Mouse (Mus musculus) small intestine, adult 2 months (tissue): ENCODE measurements around the gene Pik3r5. TPM values are rescaled to one million over a fixed set of nuclear protein-coding genes. Genes with fewer than 3 reads are reported as not detected.

Experiments
- H3K27ac ChIP-seq: fragments of 200-500 bp; 2 replicates; pipeline ENCODE4 v1.5.1; 2012; ENCODE audit warnings: low read depth, low read length, control low read depth, inconsistent platforms; ENCODE audit not compliant: insufficient read depth
- H3K27me3 ChIP-seq: fragments of 200-500 bp; 2 replicates; pipeline ENCODE4 v1.6.1; 2012; ENCODE audit warnings: mild to moderate bottlenecking, moderate library complexity, low read length, inconsistent platforms; ENCODE audit not compliant: control insufficient read depth, insufficient read depth
- H3K36me3 ChIP-seq: fragments of 200-500 bp; 2 replicates; pipeline ENCODE4 v1.6.1; 2012; ENCODE audit warnings: mild to moderate bottlenecking, low read length, control low read depth, inconsistent platforms; ENCODE audit not compliant: control insufficient read depth, insufficient read depth
- H3K4me1 ChIP-seq: fragments of 200-500 bp; 2 replicates; pipeline ENCODE4 v1.6.1; 2012; ENCODE audit warnings: low read length, inconsistent platforms, mixed read lengths; ENCODE audit not compliant: control insufficient read depth, insufficient read depth, insufficient read length
- H3K4me3 ChIP-seq: fragments of 200-500 bp; 2 replicates; pipeline ENCODE4 v1.5.1; 2012; ENCODE audit warnings: low read depth, mild to moderate bottlenecking, control low read depth, inconsistent platforms, low read length, moderate library complexity
- CTCF ChIP-seq: fragments of 200-500 bp; IDR thresholded peaks from 2 replicates; pipeline ENCODE4 v1.5.1; 2012; ENCODE audit warnings: low read depth, mild to moderate bottlenecking, control low read depth, inconsistent platforms, low read length, moderate library complexity, mixed read lengths; ENCODE audit not compliant: insufficient replicate concordance, insufficient read length; ENCODE audit errors: extremely low read depth
- POLR2A ChIP-seq: fragments of 200-500 bp; IDR thresholded peaks from 2 replicates; pipeline ENCODE4 v1.6.1; 2012; ENCODE audit warnings: low read depth, mild to moderate bottlenecking, control low read depth, inconsistent platforms, low read length, moderate library complexity
- WGBS: fragments of 180-500 bp; shearing (Covaris S2); methylation state at CpG from one replicate; pipeline ENCODE4 v1.1.7; 2018; 5-methylcytosine and 5-hydroxymethylcytosine counted together
- polyA plus RNA-seq: library from polyadenylated mRNA; depleted of rRNA; stranded (reverse); fragments of >200 nt; gene quantifications from 2 replicates; pipeline ENCODE4 v1.2.3, GENCODE M21; 2012

The Pik3r5 gene
- polyA plus RNA-seq, 1 experiment: 8.9 TPM

DNA sequence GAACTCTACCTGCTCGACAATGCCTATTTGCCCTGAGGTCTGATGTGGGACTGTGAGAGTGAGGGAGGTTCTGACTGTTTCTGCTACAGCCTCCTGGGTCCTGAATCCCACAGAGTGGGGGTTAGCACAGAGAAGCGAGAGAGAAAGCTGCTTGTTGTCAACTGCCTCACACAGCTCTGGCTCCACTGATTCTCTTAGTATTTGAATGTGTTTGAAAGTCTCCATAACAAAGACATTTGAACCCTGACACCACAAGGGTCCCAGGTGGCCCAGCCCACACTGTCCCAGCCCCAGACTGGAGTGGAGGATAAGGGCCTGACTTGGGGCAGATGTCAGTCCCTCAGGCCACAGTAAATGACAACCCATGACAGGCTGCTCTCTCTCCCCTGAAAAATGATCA lies 57.3 kb downstream of the Pik3r5 start:
- Histone ChIP-seq H3K36me3 (no peaks in the 10 kb centered on the region), H3K4me1 (peaks cover 2% of the 10 kb centered on the region), H3K27me3 (no peaks in the 10 kb centered on the region), H3K27ac (no peak overlapping the region), H3K4me3 (no peak overlapping the region)
- TF ChIP-seq POLR2A (no peak), CTCF (no peak)
- 71% methylated on average over 2 of the region's 2 CpGs for WGBS

DNA sequence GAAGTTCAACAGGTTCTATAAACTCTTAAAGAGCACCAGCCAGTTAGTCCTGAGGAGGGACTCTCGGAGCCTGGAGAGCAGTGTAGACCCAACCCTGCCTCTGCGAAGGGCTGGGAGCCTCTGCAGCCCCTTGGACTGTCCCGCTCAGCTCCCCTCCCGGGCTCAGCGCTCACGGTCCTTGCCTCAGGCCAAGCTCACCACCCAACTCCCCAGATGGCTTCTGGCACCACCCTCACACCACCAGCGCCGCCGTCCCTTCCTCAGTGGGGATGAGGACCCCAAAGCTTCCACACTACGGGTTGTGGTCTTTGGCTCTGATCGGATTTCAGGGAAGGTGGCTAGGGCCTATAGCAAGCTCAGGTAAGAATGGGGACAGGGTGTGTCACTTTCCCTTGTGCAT lies 60.7 kb downstream of the Pik3r5 start:
- H3K27ac ChIP-seq: no peak overlapping the region
- no peaks in the 10 kb centered on the region for H3K36me3 ChIP-seq
- peaks cover 10% of the 10 kb centered on the region for H3K4me1 ChIP-seq
- H3K4me3 ChIP-seq: no peak overlapping the region
- no peak for TF ChIP-seq POLR2A
- no peak for TF ChIP-seq CTCF
- H3K27me3 ChIP-seq: no peaks in the 10 kb centered on the region
- WGBS: 95% methylated on average over 11 of the region's 11 CpGs

DNA sequence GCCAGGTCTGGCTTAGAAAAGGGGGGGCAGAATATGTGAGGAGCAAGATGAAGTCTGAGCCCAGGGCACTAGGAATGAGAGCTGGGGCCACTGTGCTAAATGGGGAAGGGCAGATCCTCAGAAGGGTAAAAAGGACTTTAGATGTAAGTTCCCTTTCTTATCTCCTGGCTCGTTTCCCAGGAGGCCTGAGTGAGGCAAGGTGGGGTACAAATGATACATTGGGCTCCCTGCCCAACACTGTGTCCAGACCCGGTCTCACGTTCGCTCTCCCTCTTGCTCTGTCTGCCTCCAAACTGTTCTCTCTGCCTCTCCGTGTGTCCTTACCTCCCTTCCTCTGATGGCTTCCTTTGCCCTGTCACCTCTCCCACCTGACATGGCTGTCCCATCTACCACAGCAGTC lies 61.8 kb downstream of the Pik3r5 start:
- peaks cover 10% of the 10 kb centered on the region for H3K4me1 ChIP-seq
- H3K27ac ChIP-seq: no peak overlapping the region
- WGBS: 22% methylated on average over 5 of the region's 5 CpGs
- no peak overlapping the region for H3K4me3 ChIP-seq
- H3K36me3 ChIP-seq: no peaks in the 10 kb centered on the region
- H3K27me3 ChIP-seq: no peaks in the 10 kb centered on the region
- no peak for TF ChIP-seq CTCF
- TF ChIP-seq POLR2A: no peak

DNA sequence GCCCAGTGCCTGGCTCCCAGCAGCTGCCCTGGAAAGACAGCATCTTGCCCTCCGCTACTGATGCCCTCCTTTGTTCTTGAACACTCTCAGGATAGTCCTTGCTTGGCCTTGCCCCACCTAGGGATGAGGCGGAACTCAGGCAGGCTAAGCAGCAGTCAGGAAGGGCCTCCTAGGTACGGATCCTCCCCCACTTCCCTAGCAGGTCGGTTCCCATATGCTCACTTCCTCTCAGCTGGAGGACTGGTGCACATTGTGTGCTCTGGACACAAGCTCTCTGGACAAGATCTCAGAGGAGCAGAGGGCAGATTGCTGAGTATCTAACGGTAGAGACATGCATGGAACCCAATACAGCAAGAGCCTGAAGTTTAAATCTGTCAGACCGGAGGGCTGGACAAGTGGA lies 65.2 kb downstream of the Pik3r5 start:
- no peak overlapping the region for H3K27ac ChIP-seq
- no peaks in the 10 kb centered on the region for H3K27me3 ChIP-seq
- H3K36me3 ChIP-seq: no peaks in the 10 kb centered on the region
- TF ChIP-seq CTCF: no peak
- TF ChIP-seq POLR2A: no peak
- H3K4me1 ChIP-seq: peaks cover 16% of the 10 kb centered on the region
- WGBS: 45% methylated on average over 6 of the region's 6 CpGs
- H3K4me3 ChIP-seq: no peak overlapping the region

DNA sequence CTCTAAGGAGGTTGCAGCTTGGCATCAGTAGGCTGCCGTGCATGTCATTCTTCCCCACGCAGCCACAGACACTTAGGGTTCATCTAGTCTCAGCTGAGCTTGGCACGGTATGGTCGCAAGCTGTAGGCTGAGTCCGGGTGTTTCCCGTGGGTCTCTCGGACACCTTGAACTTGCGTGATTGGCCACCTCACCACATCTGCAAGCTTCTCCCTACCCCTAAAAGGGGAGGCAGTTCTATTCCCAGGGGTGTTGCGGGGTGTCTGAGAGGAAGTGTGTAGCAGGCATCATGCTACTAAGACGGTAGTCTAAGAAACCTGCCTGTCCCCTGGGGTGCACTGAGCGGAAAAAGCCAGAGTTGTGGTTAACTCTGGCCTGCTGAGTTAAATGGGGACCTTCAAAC lies 66.6 kb downstream of the Pik3r5 start:
- 81% methylated on average over 11 of the region's 11 CpGs for WGBS
- Histone ChIP-seq H3K4me1 (peaks cover 16% of the 10 kb centered on the region), H3K4me3 (no peak overlapping the region)

DNA sequence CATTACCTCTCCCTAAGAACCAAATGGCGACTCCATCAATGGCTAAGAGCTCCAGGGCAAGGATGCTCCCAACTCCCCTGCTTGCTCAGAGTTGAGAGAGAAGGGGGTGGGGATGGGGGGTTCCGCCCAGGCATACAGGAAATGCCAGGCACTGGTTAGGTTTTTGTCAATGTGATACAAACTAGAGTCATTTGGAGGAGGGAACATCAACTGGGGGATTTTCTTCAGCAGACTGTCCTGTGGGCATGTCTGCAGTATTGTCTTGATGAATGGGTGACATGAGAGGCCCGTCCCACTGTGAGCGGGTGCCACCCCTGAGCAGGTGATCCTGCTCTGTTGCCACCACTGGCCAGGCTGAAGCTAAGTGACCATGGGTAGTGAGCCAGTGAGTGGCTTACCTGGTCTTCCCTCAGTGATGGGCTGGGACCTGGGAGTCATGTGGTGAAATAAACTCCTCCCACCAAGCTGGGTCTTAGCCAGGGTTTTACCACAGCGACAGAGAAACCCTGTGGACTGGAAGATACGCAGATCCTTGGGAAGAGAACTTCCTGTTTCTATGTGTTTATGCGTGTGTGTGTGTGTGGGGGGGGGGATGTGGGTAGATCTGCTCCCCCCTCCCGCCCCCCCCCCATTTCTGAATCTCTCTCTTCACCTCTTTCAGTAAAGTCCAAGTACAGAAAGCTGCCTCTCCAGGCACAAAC lies 67.2 kb downstream of the Pik3r5 start:
- Histone ChIP-seq H3K36me3 (no peaks in the 10 kb centered on the region), H3K27me3 (no peaks in the 10 kb centered on the region), H3K4me1 (peaks cover 15% of the 10 kb centered on the region), H3K27ac (no peak overlapping the region), H3K4me3 (no peak overlapping the region)
- WGBS: 47% methylated on average over 8 of the region's 8 CpGs
- no peak for TF ChIP-seq CTCF
- TF ChIP-seq POLR2A: no peak

More for the DNA sequence above, 66.6 kb downstream of the Pik3r5 start:
- H3K27ac ChIP-seq: no peak overlapping the region
- no peaks in the 10 kb centered on the region for H3K27me3 ChIP-seq
- H3K36me3 ChIP-seq: no peaks in the 10 kb centered on the region
- no peak for TF ChIP-seq POLR2A
- TF ChIP-seq CTCF: no peak

DNA sequence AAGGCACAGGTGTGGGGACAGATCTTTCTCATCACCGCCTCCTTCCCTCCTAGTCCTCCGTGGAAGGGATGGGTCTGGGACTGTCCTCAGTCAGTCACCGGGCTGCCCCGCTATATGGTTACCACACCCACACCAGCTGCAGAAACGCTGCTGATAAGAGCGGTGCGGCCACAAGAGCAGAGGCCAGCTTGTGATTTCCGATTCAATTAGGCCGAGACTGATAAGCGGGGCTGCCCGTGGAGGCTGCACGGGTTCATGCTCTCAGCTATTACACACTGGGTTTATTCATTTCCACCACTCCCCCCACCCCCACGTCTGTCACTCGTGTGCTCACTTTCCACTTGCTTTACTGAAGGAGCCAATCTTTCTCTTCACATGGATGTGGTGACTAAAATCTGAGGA lies 69.0 kb downstream of the Pik3r5 start:
- Histone ChIP-seq H3K27me3 (no peaks in the 10 kb centered on the region), H3K36me3 (no peaks in the 10 kb centered on the region), H3K4me1 (peaks cover 6% of the 10 kb centered on the region), H3K27ac (no peak overlapping the region), H3K4me3 (no peak overlapping the region)
- WGBS: 18% methylated on average over 14 of the region's 14 CpGs
- TF ChIP-seq POLR2A (no peak), CTCF (no peak)

DNA sequence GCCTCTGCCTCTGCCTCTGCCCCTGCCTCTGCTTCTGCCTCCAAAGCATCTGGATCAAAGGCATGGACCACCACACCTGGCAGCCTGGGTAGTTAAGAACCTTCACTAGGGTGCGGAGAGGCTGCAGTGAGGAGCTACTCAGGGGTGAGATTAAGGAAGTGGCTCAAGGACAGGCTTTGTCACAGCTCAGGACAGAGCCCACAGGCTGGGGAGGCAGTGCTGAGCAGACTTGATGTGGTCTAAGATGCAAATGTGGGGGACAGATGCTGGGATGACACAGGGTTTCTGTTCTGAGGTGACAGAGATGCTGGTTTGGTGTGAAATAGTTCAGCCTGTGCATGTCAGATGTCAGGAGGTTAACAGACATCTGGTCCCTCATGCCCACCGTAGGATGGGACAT lies 70.5 kb downstream of the Pik3r5 start:
- no peaks in the 10 kb centered on the region for H3K27me3 ChIP-seq
- 74% methylated on average over 2 of the region's 2 CpGs for WGBS
- H3K4me1 ChIP-seq: peaks cover 6% of the 10 kb centered on the region
- H3K4me3 ChIP-seq: no peak overlapping the region
- peak overlapping the region; percentile 13; the same call in 1 of the 2 replicates for H3K27ac ChIP-seq
- no peaks in the 10 kb centered on the region for H3K36me3 ChIP-seq
- TF ChIP-seq POLR2A (no peak), CTCF (no peak)
